Mouse (Mus musculus) lung, adult 18-20 months (tissue): ENCODE measurements around the gene Ggt6.
"Not testable (repeated sequence)": the region's sequence is repeated elsewhere in the genome, so short reads cannot be mapped to it uniquely, and the experiment has no call there.

Experiments used
- DNase-seq, 2 experiments: peaks; one replicate each; pipeline ENCODE4 v3.0.0; 2022; ENCODE audit warnings: mixed read lengths in 2 of 2

The Ggt6 gene

GRCm38 (mm10) chr11:72411093-72411921 is 24.0 kb upstream of the Ggt6 start, which contains the start of gene Smtnl2:
Gene Smtnl2 (minus strand): TSS chr11:72411713.
- DNase-seq: peak; percentile 90 to 91

GRCm38 (mm10) chr11:72411945-72412344 is 23.4 kb upstream of the Ggt6 start:
- DNase-seq: no peak

- DNase-seq: peak; percentile 53 to 73
These were observed 22.3 kb upstream of the Ggt6 start for GRCm38 (mm10) chr11:72413016-72413415.

- DNase-seq: peak in 1 of 2 experiments; percentile 3
These were observed 21.6 kb upstream of the Ggt6 start for GRCm38 (mm10) chr11:72413601-72414190.

- DNase-seq: no peak
These were observed 20.2 kb upstream of the Ggt6 start for GRCm38 (mm10) chr11:72415155-72415554.

- no peak for DNase-seq
These were observed 18.7 kb upstream of the Ggt6 start for GRCm38 (mm10) chr11:72416666-72417065.

GRCm38 (mm10) chr11:72417376-72417775 is 17.9 kb upstream of the Ggt6 start:
- no peak for DNase-seq

- DNase-seq: no peak
These were observed 17.1 kb upstream of the Ggt6 start for GRCm38 (mm10) chr11:72418227-72418626.

GRCm38 (mm10) chr11:72419006-72419405 is 16.3 kb upstream of the Ggt6 start:
- DNase-seq: no peak

- no peak for DNase-seq
These were observed 14.7 kb upstream of the Ggt6 start for GRCm38 (mm10) chr11:72420460-72421122.

- no peak for DNase-seq
These were observed 13.6 kb upstream of the Ggt6 start for GRCm38 (mm10) chr11:72421518-72422278.

GRCm38 (mm10) chr11:72423686-72424085 is 11.6 kb upstream of the Ggt6 start:
- no peak for DNase-seq

GRCm38 (mm10) chr11:72425201-72425600 is 10.1 kb upstream of the Ggt6 start:
- DNase-seq: no peak

- DNase-seq: no peak
These were observed 8.4 kb upstream of the Ggt6 start for GRCm38 (mm10) chr11:72426884-72427283.

GRCm38 (mm10) chr11:72428694-72429093 is 6.6 kb upstream of the Ggt6 start:
- DNase-seq: peak; percentile 85 to 89

- DNase-seq: peak; percentile 80 to 84
These were observed 6.0 kb upstream of the Ggt6 start for GRCm38 (mm10) chr11:72429288-72429690.

GRCm38 (mm10) chr11:72430311-72431068 is 4.8 kb upstream of the Ggt6 start:
- not testable (repeated sequence) for DNase-seq

GRCm38 (mm10) chr11:72435694-72436045 is 344 bp downstream of the Ggt6 start:
- DNase-seq: no peak

- DNase-seq: no peak
These were observed 945 bp downstream of the Ggt6 start for GRCm38 (mm10) chr11:72436271-72436670.

GRCm38 (mm10) chr11:72436756-72437650 is 1.7 kb downstream of the Ggt6 start:
- DNase-seq: no peak

- no peak for DNase-seq
These were observed 3.1 kb downstream of the Ggt6 start for GRCm38 (mm10) chr11:72438411-72438810.
